ENCODE assay signal across 18 mouse cellular contexts in the genomic region with DNA sequence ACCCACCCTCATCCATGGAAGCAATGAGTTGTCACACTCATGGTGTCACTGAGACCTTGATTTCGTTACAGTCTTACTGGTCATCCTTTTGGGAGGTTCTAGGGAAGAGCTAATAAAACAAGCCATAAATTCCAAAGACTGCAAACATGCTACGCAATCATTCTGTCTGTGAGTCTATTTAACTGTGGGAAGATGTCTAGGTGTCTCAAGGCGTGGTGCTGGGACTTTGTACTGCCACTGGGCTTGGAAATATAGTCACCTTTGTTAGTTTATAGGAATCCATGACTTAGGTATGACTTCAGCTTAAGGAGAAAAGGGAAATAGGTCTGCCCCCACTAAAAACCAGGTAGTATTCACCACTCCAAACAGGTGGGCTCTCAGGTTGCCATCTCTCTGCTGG. TPM values are rescaled to one million over a fixed set of nuclear protein-coding genes. Genes with fewer than 3 reads are reported as not detected.
"Had no signal": no experiment of that assay in that cellular context is flagged by ENCODE, and none has a peak within 500 bp of the region (broad histone marks: within the 10 kb centered on the region; RNA-seq: fewer than 3 reads in every experiment).

No protein-coding gene starts in this region.

- H3K4me3 ChIP-seq: neural tube, embryonic 12.5 days; neural tube, embryonic 13.5 days; neural tube, embryonic 15.5 days; stomach, embryonic 15.5 days had no signal

- H3K9me3 ChIP-seq: neural tube, embryonic 12.5 days; neural tube, embryonic 13.5 days; neural tube, embryonic 15.5 days; stomach, embryonic 15.5 days had no signal

- H3K4me2 ChIP-seq: neural tube, embryonic 12.5 days; neural tube, embryonic 13.5 days; neural tube, embryonic 15.5 days; stomach, embryonic 15.5 days had no signal

- DNase-seq: retina, postnatal 1 day; right cerebral cortex, adult 18-20 months; right cerebral cortex, postnatal 14 days; right cerebral cortex, postnatal 25 days; right cerebral cortex, postnatal 4 days; spleen, adult 18-20 months; thymus, adult 18-20 months; thymus, adult 2 months; thymus, postnatal 14 days; thymus, postnatal 25 days; thymus, postnatal 36 days; thymus, postnatal 4 days had no signal

- H3K9ac ChIP-seq: neural tube, embryonic 12.5 days; neural tube, embryonic 13.5 days; neural tube, embryonic 15.5 days; stomach, embryonic 15.5 days had no signal

- H3K27me3 ChIP-seq: neural tube, embryonic 12.5 days; neural tube, embryonic 13.5 days; neural tube, embryonic 15.5 days; stomach, embryonic 15.5 days had no signal

- H3K4me1 ChIP-seq: neural tube, embryonic 12.5 days; neural tube, embryonic 13.5 days; stomach, embryonic 15.5 days had no signal

- H3K36me3 ChIP-seq: neural tube, embryonic 12.5 days; neural tube, embryonic 13.5 days; neural tube, embryonic 15.5 days; stomach, embryonic 15.5 days had no signal

- H3K27ac ChIP-seq: neural tube, embryonic 12.5 days; neural tube, embryonic 13.5 days; neural tube, embryonic 15.5 days; stomach, embryonic 15.5 days; stomach, postnatal 0 days had no signal

RNA-seq across cellular contexts. Expression of a gene that starts 17.7 kb away (rescaled TPM):
- polyA plus RNA-seq: neural tube, embryonic 12.5 days; neural tube, embryonic 15.5 days; small intestine, adult 2 months had no signal
